Mouse (Mus musculus) Patski (cell line): ENCODE results near the gene Arpp19. TPM values are rescaled to one million over a fixed set of nuclear protein-coding genes. Genes with fewer than 3 reads are reported as not detected.

Experiments
- ATAC-seq: fragments of 100-300 bp; one replicate; pipeline ENCODE4 v1.8.0; 2021
- CTCF ChIA-PET: fragments of 350-600 bp; sonication (Branson Sonifier 250); formaldehyde crosslinking; loops from one replicate; lab custom pipeline; 2022; ENCODE audit warnings: inconsistent platforms; lab: Charles Lee
- POLR2A ChIA-PET: fragments of 350-600 bp; sonication (Branson Sonifier 250); formaldehyde crosslinking; loops from one replicate; lab custom pipeline; 2022; ENCODE audit warnings: antibody characterized with exemption, inconsistent platforms; lab: Charles Lee
- DNase-seq: peaks from one replicate; pipeline ENCODE4 v3.0.0-alpha.2; 2011; ENCODE audit warnings: low read depth, low spot score
- H3K27me3 ChIP-seq: fragments of 371-371 bp; one replicate; pipeline ENCODE4 v1.5.1; 2021
- CTCF ChIP-seq: fragments of 100-300 bp; IDR thresholded peaks from one replicate; pipeline ENCODE4 v1.5.1; 2021
- in situ Hi-C: fragments of 300-500 bp; cut with MboI; formaldehyde crosslinking; loops from 3 replicates; pipeline ENCODE4 v1.11.1; 2018; ENCODE audit warnings: low pct_unique_long_range_greater_than_20kb, mixed read lengths
- polyA plus RNA-seq: library from polyadenylated mRNA; unstranded; gene quantifications from one replicate; pipeline ENCODE4 v1.2.3, GENCODE M21; 2021

Gene Arpp19
- polyA plus RNA-seq, 1 experiment from 2014 or later = 167 TPM

DNA sequence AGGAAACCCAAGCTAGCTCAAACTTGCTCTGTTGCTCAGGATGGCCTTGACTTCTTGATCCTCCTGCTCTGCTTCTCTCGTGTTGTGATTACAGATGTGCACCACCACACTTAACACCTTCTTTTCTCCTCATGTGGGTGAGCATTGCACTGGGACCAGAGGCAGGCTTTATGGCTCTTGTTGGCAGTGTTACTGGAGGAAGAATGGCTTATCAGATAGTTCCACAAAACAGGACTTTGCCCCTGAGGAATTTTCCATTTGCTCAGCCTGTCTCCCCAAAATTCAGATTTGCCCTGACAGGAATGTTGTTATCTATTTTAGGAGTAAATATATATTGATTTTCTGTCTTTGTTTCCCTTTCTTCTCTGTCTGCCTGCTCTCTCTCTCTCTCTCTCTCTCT lies 2.7 kb upstream of the Arpp19 start:
- no peak for DNase-seq
- ChIA-PET POLR2A (no interaction called here), CTCF (interaction anchor here (3.3 kb wide), 1 partner anchor 15 kb away, joined by 13 read pairs; no protein-coding TSS in a partner anchor)
- in situ Hi-C loops = no loop called here
- H3K27me3 ChIP-seq = no peaks in the 10 kb centered on the region
- no peak for TF ChIP-seq CTCF
- ATAC-seq = no peak

DNA sequence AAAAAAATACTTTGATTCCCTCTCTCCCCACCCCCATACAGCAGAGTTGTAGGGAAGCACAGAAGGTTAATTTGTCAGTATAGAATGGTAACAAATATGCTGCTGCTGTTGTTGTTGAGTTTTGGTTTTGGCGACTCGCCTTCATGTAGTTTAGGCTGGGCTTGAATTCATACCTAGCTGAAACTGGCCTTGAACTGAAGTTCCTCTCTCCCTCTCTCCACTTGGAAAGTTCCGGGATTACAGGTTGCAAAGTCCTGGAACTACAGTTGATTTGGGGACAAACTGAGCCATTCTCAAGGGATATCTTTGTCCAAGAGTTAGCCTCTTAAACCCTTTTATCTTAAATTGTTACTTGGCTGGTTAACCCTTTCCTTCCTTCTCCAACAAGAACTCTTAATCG lies 1.5 kb upstream of the Arpp19 start:
- ATAC-seq = no peak
- ChIA-PET POLR2A (no interaction called here), CTCF (interaction anchor here (1.0 kb wide), 1 partner anchor 14 kb away, joined by 4 read pairs; no protein-coding TSS in a partner anchor)
- in situ Hi-C loops = no loop called here
- TF ChIP-seq CTCF = no peak
- H3K27me3 ChIP-seq = no peaks in the 10 kb centered on the region
- no peak for DNase-seq

DNA sequence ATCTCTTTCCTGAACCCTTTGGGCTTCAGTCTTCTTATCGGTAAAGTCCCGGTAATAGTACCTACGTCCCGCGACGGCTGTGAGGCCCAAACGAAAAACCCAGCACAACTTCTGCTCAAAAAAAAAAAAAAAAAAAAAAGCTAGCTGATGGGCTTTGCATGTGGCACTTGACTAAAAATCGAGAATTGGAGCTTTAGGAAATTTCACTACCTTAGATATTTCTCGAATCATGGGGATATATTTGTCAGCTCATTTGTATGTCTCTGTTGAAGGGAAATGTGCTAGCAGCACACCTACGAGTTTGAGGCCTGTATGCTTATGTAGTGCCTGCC lies 909 bp downstream of the Arpp19 start:
- POLR2A ChIA-PET = interaction anchor here (0.7 kb wide), 1 partner anchor 26 kb away, joined by 3 read pairs; no protein-coding TSS in a partner anchor
- DNase-seq = no peak
- in situ Hi-C loops = no loop called here
- CTCF ChIA-PET = interaction anchor here (1.2 to 2.3 kb wide), 5 partner anchors 10 to 158 kb away, joined by 3 to 11 read pairs (median 3); no protein-coding TSS in a partner anchor
- TF ChIP-seq CTCF = no peak
- no peaks in the 10 kb centered on the region for H3K27me3 ChIP-seq
- ATAC-seq = no peak

DNA sequence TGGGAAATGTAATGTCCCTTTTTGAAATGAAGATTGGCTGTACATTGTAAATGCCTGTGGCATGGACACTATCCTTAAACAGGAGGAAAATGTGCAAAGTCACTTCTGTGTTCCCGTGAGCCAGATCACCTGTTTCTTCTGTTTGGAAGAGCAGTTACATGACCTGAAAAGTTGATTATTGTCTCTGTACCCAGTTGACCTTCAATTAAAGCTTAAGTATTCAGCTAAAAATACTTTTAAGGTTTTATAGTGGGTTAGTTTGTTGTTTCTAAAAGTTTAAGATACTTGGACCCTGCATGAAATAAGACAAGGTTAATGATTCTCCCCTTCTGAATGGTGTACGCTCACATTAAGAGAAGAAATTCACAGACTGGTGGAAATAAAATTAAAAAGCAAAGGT lies 3.2 kb downstream of the Arpp19 start:
- ATAC-seq = no peak
- DNase-seq = no peak
- CTCF ChIA-PET = interaction anchor here (2.1 kb wide), 1 partner anchor 10 kb away, joined by 23 read pairs; no protein-coding TSS in a partner anchor
- in situ Hi-C loops = loop anchor here (10.0 kb wide), 2 partner anchors 164 to 244 kb away; no protein-coding TSS in a partner anchor
- POLR2A ChIA-PET = no interaction called here
- TF ChIP-seq CTCF = no peak
- no peaks in the 10 kb centered on the region for H3K27me3 ChIP-seq

GRCm38 (mm10) chr9:75041840-75042525 lies 4.6 kb downstream of the Arpp19 start:
- POLR2A ChIA-PET = no interaction called here
- ATAC-seq (no peak), DNase-seq (no peak)
- H3K27me3 ChIP-seq = no peaks in the 10 kb centered on the region
- no peak for TF ChIP-seq CTCF
- CTCF ChIA-PET = interaction anchor here (0.7 to 1.4 kb wide), 4 partner anchors 9 to 135 kb away, joined by 3 to 6 read pairs (median 4); no protein-coding TSS in a partner anchor
- in situ Hi-C loops = loop anchor here (10.0 kb wide), 2 partner anchors 163 to 243 kb away; no protein-coding TSS in a partner anchor

DNA sequence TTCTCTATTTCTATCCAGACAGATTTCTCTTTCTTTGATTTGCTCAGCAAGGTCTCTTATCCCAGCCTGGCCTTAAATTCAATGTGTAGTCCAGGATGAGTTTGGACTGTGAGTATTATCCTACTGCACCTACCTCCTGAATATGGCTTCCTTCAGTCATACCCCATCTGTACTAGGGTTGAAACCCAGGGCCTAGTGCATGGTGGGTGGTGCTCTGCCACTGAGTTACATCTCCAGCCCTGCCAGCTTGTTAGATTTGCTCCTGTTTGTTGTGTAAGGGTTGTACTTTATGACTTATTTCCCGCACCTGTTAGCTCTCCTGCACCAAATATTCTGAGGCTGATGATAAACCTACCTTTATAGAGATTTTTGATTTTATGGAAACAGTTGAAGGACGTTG lies 5.8 kb downstream of the Arpp19 start:
- in situ Hi-C loops = loop anchor here (10.0 kb wide), 2 partner anchors 162 to 242 kb away; no protein-coding TSS in a partner anchor
- no peaks in the 10 kb centered on the region for H3K27me3 ChIP-seq
- DNase-seq = no peak
- no peak for ATAC-seq
- ChIA-PET CTCF (interaction anchor here (1.2 to 1.4 kb wide), 2 partner anchors 22 to 136 kb away, joined by 3 to 6 read pairs; no protein-coding TSS in a partner anchor), POLR2A (interaction anchor here (0.6 kb wide), 1 partner anchor 67 kb away, joined by 3 read pairs; no protein-coding TSS in a partner anchor)
- TF ChIP-seq CTCF = no peak

- in situ Hi-C loops = loop anchor here (10.0 kb wide), 2 partner anchors 158 to 238 kb away; no protein-coding TSS in a partner anchor
- ChIA-PET CTCF (interaction anchor here (1.1 to 1.5 kb wide), 3 partner anchors 9 to 14 kb away, joined by 4 to 5 read pairs (median 4); partner anchors contain the start of gene Arpp19), POLR2A (interaction anchor here (0.6 kb wide), 1 partner anchor 25 kb away, joined by 4 read pairs; no protein-coding TSS in a partner anchor)
- ATAC-seq = no peak
- H3K27me3 ChIP-seq = no peaks in the 10 kb centered on the region
- DNase-seq = no peak
- no peak for TF ChIP-seq CTCF
These were observed 9.7 kb downstream of the Arpp19 start for GRCm38 (mm10) chr9:75047079-75047478.

GRCm38 (mm10) chr9:75049100-75049499 lies 11.7 kb downstream of the Arpp19 start:
- ChIA-PET POLR2A (no interaction called here), CTCF (interaction anchor here (0.9 to 3.1 kb wide), 18 partner anchors 9 to 264 kb away, joined by 3 to 24 read pairs (median 4); partner anchors contain the start of genes Arpp19 and Myo5c)
- no peaks in the 10 kb centered on the region for H3K27me3 ChIP-seq
- ATAC-seq (no peak), DNase-seq (no peak)
- no peak for TF ChIP-seq CTCF
- in situ Hi-C loops = loop anchor here (10.0 kb wide), 2 partner anchors 156 to 236 kb away; no protein-coding TSS in a partner anchor

GRCm38 (mm10) chr9:75050003-75050402 lies 12.6 kb downstream of the Arpp19 start:
- DNase-seq (no peak), ATAC-seq (peak; percentile 65)
- ChIA-PET CTCF (interaction anchor here (0.5 to 3.1 kb wide), 28 partner anchors 9 to 263 kb away, joined by 3 to 24 read pairs (median 4); partner anchors contain the start of genes Arpp19 and Myo5c), POLR2A (no interaction called here)
- H3K27me3 ChIP-seq = no peaks in the 10 kb centered on the region
- in situ Hi-C loops = loop anchor here (25.0 kb wide), 1 partner anchor 387 kb away; the partner anchor contains the start of gene Leo1
- peak; percentile 97 for TF ChIP-seq CTCF

GRCm38 (mm10) chr9:75051841-75052240 lies 14.4 kb downstream of the Arpp19 start:
- POLR2A ChIA-PET = interaction anchor here (0.7 kb wide), 1 partner anchor 15 kb away, joined by 3 read pairs; the partner anchor contains the start of gene Arpp19
- in situ Hi-C loops = loop anchor here (25.0 kb wide), 1 partner anchor 385 kb away; the partner anchor contains the start of gene Leo1
- H3K27me3 ChIP-seq = no peaks in the 10 kb centered on the region
- no peak for ATAC-seq
- CTCF ChIA-PET = interaction anchor here (0.7 kb wide), 1 partner anchor 24 kb away, joined by 3 read pairs; no protein-coding TSS in a partner anchor
- TF ChIP-seq CTCF = no peak
- no peak for DNase-seq
